Mouse (Mus musculus): ENCODE measurements around the gene Cyb561d1. TPM values are rescaled to one million over a fixed set of nuclear protein-coding genes. Genes with fewer than 3 reads are reported as not detected.

Gene Cyb561d1
- polyA plus RNA-seq, 2 experiments: 1.4 to 1.5 TPM

DNA sequence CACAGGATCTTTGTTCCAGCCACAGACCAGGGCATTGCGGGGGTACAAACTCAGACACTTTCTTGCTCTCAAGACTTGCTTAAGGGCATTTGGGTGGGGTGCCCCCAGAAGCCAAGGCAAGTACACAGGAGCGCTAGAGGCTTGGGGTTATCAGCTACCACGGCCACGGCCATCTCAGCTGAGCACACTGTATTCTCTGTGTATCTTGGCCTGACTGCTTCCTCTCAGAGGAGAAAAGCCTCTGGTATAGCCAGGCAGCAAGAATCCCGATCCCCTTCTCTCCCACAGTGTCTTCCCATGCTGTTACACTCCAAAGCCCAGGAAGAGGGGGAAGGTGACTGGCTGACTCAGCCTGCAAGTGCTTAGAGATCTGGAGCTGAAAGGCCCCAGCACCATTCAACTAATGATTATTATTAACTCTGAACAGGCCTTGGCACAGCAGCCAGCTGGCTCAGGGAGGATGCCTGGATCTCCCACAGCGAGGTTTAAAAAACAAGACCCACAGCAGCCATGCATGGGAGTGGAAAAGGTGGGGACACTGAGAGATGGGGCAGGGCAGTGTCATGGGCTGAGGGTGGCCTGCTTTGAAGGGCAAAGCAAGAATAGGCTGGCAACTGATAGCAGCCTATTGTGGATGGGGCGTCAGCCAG lies 4.9 kb downstream of the Cyb561d1 start:
- peaks cover 8 to 16% of the 10 kb centered on the region in 2 experiments for H3K4me1 ChIP-seq (replicated peaks; ENCODE audit: control insufficient read depth in 2 of 2, insufficient read depth in 2 of 2, low read length in 1 of 2)
- no peak overlapping the region for H3K4me2 ChIP-seq (ENCODE audit: low read depth)
- no peak overlapping the region for H3K9ac ChIP-seq (replicated peaks)
- no peaks in the 10 kb centered on the region for H3K9me3 ChIP-seq (ENCODE audit: control insufficient read depth, low read length)
- TF ChIP-seq EP300 (IDR thresholded peaks at IDR 0.05; ENCODE audit: low read depth) (no peak), CTCF (IDR thresholded peaks at IDR 0.05; ENCODE audit: low read depth) (no peak)
- H3K4me3 ChIP-seq (ENCODE audit: insufficient read depth in 1 of 2, low read depth in 2 of 2, low read length in 2 of 2): no peak overlapping the region
- no peak for ATAC-seq (ENCODE audit: insufficient read depth)
- WGBS (ENCODE audit: insufficient replicate concordance): 41% methylated on average over 7 of the region's 7 CpGs
- no peak for DNase-seq (ENCODE audit: low read depth in 3 of 3, low spot score in 3 of 3)
- H3K27ac ChIP-seq: no peak overlapping the region
- H3K27me3 ChIP-seq (ENCODE audit: control insufficient read depth, insufficient read depth, low read length): no peaks in the 10 kb centered on the region
- H3K36me3 ChIP-seq (replicated peaks; ENCODE audit: control insufficient read depth, insufficient read depth, low read depth): no peaks in the 10 kb centered on the region

DNA sequence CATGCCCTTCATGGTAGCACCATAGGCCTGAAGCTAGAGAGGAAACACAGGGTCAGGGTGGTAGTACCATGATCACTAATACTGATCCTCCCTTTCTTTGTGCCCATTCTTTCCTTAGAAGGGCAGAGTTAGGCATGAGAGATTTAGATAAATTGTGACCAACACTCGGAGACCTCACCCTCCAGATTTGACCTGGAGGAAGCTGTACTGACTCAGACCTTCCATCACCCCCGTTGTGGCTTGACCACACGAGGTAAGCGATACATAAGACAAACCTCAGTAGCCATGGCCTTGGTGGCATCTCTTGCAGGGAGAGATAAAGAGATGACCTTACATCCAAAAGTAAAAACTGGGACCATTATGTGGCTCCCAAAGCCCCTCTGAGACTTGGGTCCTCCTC lies 5.7 kb downstream of the Cyb561d1 start:
- peaks cover 6 to 15% of the 10 kb centered on the region in 2 experiments for H3K4me1 ChIP-seq (replicated peaks; ENCODE audit: control insufficient read depth in 2 of 2, insufficient read depth in 2 of 2, low read length in 1 of 2)
- no peaks in the 10 kb centered on the region for H3K36me3 ChIP-seq (replicated peaks; ENCODE audit: control insufficient read depth, insufficient read depth, low read depth)
- DNase-seq (ENCODE audit: low read depth in 3 of 3, low spot score in 3 of 3): no peak
- H3K4me3 ChIP-seq (ENCODE audit: insufficient read depth in 1 of 2, low read depth in 2 of 2, low read length in 2 of 2): no peak overlapping the region
- no peak overlapping the region for H3K27ac ChIP-seq
- H3K9me3 ChIP-seq (ENCODE audit: control insufficient read depth, low read length): no peaks in the 10 kb centered on the region
- H3K9ac ChIP-seq (replicated peaks): no peak overlapping the region
- H3K4me2 ChIP-seq (ENCODE audit: low read depth): no peak overlapping the region
- ATAC-seq (ENCODE audit: insufficient read depth): no peak
- no peaks in the 10 kb centered on the region for H3K27me3 ChIP-seq (ENCODE audit: control insufficient read depth, insufficient read depth, low read length)
- 59% methylated on average over 4 of the region's 4 CpGs for WGBS (ENCODE audit: insufficient replicate concordance)
- TF ChIP-seq CTCF (IDR thresholded peaks at IDR 0.05; ENCODE audit: low read depth) (no peak), EP300 (IDR thresholded peaks at IDR 0.05; ENCODE audit: low read depth) (no peak)

DNA sequence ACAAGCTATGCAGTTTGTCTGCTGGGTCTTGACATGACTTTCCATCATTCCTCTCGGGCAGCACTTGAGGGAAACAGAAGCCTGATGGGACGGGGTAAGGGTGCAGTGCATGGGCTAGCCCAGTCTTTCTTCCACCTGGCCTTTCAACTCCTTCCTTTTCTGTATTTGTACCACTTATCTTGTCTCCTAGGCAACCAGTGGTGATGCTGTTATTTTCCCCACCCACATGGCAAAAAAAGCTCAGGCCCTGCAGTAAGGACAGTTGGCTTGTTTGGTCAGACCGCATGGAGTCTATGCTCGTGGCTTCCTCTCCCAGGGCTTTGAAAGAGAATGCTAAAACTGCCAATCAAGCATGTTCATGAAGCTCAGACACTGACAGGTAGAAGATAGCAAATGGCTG lies 7.3 kb downstream of the Cyb561d1 start:
- DNase-seq (ENCODE audit: low read depth in 3 of 3, low spot score in 3 of 3): no peak

DNA sequence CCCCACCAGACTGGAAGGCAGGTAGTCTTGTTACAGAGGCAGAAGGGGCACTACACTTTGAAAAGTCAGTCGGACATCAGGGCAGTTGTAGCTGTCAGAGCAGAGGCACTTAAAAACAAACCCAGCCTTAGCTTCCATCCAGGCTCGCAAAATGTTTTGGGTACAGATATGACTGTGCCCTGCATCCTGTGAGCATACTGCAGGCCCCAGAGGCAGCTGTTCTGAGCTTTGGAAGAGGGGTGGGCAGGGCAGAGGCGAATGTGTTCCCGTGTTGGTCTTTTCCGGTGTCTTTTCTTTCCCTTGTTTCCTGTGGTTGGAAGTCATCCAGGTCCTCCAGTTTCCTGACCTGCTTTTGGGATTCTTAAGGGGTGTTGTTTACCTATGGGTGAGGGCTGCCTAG lies 11.1 kb downstream of the Cyb561d1 start:
- Histone ChIP-seq H3K4me2 (ENCODE audit: low read depth) (no peak overlapping the region), H3K9me3 (ENCODE audit: control insufficient read depth, low read length) (no peaks in the 10 kb centered on the region), H3K4me1 (replicated peaks; ENCODE audit: control insufficient read depth in 2 of 2, insufficient read depth in 2 of 2, low read length in 1 of 2) (peaks cover 0 to 2% of the 10 kb centered on the region in 2 experiments; a peak in 2 of 4 replicates), H3K27me3 (ENCODE audit: control insufficient read depth, insufficient read depth, low read length) (peaks cover 30% of the 10 kb centered on the region), H3K36me3 (replicated peaks; ENCODE audit: control insufficient read depth, insufficient read depth, low read depth) (no peaks in the 10 kb centered on the region), H3K9ac (replicated peaks) (no peak overlapping the region), H3K4me3 (ENCODE audit: insufficient read depth in 1 of 2, low read depth in 2 of 2, low read length in 2 of 2) (no peak overlapping the region), H3K27ac (no peak overlapping the region)
- ATAC-seq (ENCODE audit: insufficient read depth): no peak
- WGBS (ENCODE audit: insufficient replicate concordance): 35% methylated on average over 5 of the region's 5 CpGs
- TF ChIP-seq EP300 (IDR thresholded peaks at IDR 0.05; ENCODE audit: low read depth) (no peak), CTCF (IDR thresholded peaks at IDR 0.05; ENCODE audit: low read depth) (no peak)
- DNase-seq (ENCODE audit: low read depth in 3 of 3, low spot score in 3 of 3): no peak

More for the DNA sequence above, 7.3 kb downstream of the Cyb561d1 start:
- Histone ChIP-seq H3K36me3 (replicated peaks; ENCODE audit: control insufficient read depth, insufficient read depth, low read depth) (no peaks in the 10 kb centered on the region), H3K9ac (replicated peaks) (no peak overlapping the region), H3K4me2 (ENCODE audit: low read depth) (no peak overlapping the region), H3K27ac (no peak overlapping the region), H3K27me3 (ENCODE audit: control insufficient read depth, insufficient read depth, low read length) (no peaks in the 10 kb centered on the region; the same call in 1 of the 2 replicates), H3K9me3 (ENCODE audit: control insufficient read depth, low read length) (no peaks in the 10 kb centered on the region), H3K4me3 (ENCODE audit: insufficient read depth in 1 of 2, low read depth in 2 of 2, low read length in 2 of 2) (no peak overlapping the region), H3K4me1 (replicated peaks; ENCODE audit: control insufficient read depth in 2 of 2, insufficient read depth in 2 of 2, low read length in 1 of 2) (peaks cover 0 to 7% of the 10 kb centered on the region in 2 experiments; a peak in 2 of 4 replicates)
- no peak for ATAC-seq (ENCODE audit: insufficient read depth)
- 63% methylated on average over 4 of the region's 4 CpGs for WGBS (ENCODE audit: insufficient replicate concordance)
- TF ChIP-seq CTCF (IDR thresholded peaks at IDR 0.05; ENCODE audit: low read depth): no peak

DNA sequence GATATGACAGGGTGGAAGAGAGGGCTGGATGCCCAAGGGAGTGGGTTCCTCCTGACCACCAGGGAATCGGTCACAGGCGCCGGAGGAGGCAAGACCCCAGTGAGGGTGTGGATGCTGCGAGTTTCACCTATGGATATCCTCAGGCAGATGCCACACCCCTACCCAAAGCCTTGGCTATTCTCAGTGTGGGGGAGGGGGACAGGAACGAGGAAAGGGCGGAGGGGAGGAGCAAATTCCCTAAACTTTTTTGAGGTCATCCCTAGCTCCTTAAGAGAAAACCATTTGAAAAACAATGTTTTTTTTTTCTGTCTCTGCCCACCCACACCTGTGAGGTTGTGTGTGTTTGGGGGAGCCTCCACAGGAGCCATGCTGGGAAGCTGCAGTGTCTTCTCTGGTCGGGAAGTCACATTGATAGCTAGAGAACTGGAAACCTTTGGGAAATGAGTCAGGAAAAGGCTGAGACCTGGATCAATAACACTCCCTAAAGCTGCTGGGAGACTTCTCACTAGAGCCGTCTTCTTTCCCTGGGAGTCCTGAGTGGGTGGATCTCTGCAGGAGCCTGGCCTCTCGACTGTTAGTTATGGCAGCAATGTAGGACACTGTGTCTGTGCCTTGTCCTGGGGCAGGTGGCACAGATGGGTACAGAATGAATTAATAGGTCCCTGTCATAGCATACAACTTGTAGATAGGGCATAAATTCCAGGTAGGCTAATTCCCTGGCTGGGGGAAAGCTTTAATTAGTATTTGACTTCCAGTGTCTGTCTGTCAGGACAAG lies 12.1 kb downstream of the Cyb561d1 start:
- Histone ChIP-seq H3K4me2 (ENCODE audit: low read depth) (no peak overlapping the region), H3K36me3 (replicated peaks; ENCODE audit: control insufficient read depth, insufficient read depth, low read depth) (no peaks in the 10 kb centered on the region), H3K9ac (replicated peaks) (no peak overlapping the region), H3K4me3 (ENCODE audit: insufficient read depth in 1 of 2, low read depth in 2 of 2, low read length in 2 of 2) (no peak overlapping the region), H3K27me3 (ENCODE audit: control insufficient read depth, insufficient read depth, low read length) (peaks cover 34% of the 10 kb centered on the region), H3K4me1 (replicated peaks; ENCODE audit: control insufficient read depth in 2 of 2, insufficient read depth in 2 of 2, low read length in 1 of 2) (peaks cover 0 to 2% of the 10 kb centered on the region in 2 experiments; a peak in 2 of 4 replicates), H3K9me3 (ENCODE audit: control insufficient read depth, low read length) (no peaks in the 10 kb centered on the region), H3K27ac (no peak overlapping the region)
- DNase-seq (ENCODE audit: low read depth in 3 of 3, low spot score in 3 of 3) (no peak), ATAC-seq (ENCODE audit: insufficient read depth) (no peak)
- TF ChIP-seq EP300 (IDR thresholded peaks at IDR 0.05; ENCODE audit: low read depth) (no peak), CTCF (IDR thresholded peaks at IDR 0.05; ENCODE audit: low read depth) (no peak)
- WGBS (ENCODE audit: insufficient replicate concordance): 61% methylated on average over 9 of the region's 9 CpGs

Data from liver, embryonic 14.5 days (tissue).